Mouse (Mus musculus): ENCODE data around the gene Twistnb.
A peak's percentile ranks its signal among the peaks of the same experiment; 100 is the strongest.

The Twistnb gene

DNA sequence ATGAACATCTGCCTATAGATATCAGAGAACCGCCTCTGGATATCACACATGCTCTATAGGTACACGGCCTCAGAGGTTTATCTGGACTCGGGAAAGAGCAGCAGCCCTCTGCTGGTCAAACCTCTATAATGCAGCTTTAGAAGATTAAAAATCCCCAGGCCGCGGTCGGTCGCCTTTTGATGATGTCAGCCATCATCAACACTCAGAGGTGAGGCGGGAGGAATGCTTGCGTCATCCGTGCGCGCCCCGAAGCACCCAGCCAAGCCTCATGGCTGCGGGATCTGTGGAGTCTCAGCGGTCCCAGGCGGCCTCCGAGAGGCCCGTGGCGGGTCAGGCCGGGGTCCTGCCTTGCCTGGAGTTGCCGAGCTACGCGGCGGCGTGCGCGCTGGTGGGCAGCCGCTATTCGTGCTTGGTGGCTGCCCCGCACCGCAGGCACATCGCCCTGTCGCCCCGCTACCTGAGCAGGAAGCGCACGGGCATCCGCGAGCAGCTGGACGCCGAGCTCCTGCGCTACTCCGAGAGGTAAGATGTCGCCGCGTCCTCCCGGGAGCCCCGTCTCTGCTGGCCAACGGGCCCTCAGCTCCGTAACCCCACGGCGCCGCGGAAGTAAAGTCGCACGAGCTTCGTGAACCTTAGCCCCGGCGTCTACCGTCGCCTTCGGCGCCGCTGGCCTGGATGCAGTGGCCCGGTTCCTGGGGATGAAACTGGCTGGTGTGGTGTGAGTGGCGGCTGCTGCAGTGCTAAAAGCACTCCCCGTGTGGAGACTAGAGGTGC, at the start of gene Twistnb:
TSS of gene Twistnb (plus strand) at position 249 of the 774 bp plus-strand sequence.
- DNase-seq (ENCODE audit: low spot score): peak; percentile 89

DNA sequence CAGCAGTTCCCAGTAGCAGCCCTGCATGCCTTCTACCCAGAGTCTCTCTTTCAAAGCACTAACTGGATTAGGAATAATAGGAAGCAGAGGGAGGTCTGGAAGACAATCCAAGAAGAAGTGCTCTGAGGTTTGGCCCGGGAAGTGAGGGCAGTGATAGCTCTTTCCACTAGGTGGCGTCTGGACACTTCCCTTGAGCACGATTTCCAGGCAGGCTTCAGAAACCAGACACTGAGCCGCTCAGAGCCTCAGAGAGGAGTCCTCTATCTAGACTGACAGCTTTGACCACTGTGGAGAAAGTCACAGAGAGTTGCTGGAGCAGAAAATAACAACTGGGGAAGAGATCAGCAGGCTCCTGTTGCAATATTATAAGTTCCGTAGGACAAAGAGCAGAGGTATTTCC, 40.6 kb upstream of the Twistnb start:
- peak; percentile 25 for DNase-seq (ENCODE audit: low spot score)

DNA sequence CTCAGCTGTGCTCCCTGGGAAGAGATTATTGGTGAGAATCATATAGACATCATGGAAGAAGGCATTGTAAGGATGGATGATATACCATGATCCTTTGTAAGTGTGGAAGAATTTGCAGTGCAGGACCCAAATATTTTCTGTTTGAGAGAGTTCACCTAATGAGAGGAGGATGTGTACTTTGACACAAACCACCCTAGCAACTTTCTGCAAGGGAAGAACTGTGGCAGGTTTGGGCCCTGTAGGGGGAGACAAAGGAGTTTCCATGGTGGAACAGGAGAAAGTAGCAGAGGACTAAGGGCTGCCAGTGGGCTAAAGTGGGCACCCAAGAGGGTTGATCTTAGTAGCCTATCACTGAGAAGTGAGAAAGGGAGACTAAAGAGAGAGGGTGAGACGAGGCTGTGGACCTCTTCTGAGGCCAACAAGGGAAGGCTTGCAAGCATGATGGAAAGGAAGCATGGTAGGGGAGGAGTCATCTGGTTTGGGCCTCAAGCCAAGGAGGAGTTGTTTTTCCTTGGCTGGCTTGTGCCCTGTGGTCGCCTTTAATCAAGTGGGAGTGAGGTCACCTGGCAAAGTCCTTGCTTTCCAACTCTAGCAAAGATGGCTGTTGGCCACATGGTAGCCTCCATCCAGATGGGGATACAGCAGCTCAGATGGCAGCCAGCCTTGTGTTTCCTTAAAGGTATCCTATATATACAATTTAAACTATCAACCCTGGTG, 38.4 kb upstream of the Twistnb start:
- DNase-seq (ENCODE audit: low spot score): no peak

DNA sequence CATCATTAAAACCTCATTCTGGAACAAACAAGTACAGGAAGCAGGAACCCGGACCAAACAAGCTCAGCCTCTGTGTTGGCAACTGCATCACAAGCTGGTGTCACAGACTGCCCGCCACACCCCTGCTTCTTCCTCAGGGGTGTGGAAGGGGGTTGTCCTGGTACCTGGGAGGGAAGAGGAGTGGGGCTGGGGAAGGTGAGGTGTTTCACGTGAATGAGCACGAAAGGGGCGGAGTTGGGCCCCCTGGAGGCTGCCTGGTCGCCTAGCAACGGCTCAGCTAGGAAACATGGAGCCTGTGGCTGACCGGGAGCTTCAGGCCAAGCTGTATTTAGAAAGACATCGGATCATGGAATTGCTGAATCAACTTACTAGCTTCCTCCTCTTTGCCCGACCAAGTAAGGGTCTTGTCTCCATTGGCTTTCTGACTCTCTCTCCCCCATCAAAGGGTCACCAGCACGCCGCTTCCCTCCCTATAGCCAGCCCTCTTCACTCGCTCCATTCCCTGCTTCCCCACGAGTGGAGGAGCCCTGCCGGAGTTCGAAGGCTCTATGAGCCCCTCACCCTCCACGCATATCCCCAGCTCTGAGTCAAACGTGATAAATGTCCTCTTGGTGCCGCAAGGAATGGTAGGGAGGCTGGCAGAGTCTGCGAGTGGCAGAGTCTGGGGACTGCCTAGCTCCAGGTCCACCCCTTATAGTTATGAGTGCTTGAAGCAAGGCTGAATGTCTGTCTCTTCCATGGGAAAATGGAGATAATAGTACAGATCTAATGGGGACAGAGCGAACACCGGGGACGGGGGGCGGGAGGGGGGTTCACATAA, 34.4 kb upstream of the Twistnb start, which contains the start of gene Efcab10:
TSS of gene Efcab10 (plus strand) at position 51 of the 820 bp plus-strand sequence.
- DNase-seq (ENCODE audit: low spot score): peak; percentile 44

DNA sequence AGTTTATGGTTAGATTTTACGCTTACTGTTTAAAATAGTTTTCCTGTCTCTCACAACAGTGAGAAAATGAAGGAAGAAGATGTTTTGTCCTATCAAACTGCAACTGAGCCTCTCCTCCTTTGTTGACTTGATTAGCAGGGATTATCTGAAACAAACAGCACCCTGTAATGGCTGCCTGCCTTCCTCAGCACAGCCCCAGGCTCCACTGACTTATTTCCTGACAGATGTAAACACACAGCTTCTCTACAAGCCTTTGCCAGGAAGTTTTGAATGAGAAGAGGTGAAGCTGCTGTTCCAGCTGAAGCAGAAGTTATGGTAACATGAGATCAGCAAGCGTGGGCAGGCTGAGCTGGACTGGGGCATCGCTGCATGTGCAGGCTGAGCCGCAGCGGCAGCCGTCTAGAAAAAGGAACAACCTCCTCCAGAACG, 26.2 kb upstream of the Twistnb start:
- DNase-seq (ENCODE audit: low spot score): no peak

DNA sequence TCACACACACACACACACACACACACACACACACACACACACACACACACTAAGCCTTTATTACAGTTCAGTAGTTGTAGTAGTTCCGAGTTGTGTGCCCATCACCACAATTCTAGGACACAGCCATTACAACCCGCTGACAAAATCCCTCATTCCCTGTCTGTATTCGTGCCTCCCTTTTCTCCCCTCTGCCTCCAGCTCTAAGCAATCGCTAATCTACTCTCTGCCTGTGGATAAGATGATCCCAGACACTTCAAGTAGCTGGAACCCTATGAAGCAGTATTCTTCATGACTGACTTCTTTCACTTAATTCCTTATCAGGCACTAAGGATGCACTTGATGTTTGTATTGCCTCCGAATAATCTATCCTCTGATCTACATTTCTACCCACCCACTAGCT, 24.4 kb upstream of the Twistnb start:
- no peak for DNase-seq (ENCODE audit: low spot score)

DNA sequence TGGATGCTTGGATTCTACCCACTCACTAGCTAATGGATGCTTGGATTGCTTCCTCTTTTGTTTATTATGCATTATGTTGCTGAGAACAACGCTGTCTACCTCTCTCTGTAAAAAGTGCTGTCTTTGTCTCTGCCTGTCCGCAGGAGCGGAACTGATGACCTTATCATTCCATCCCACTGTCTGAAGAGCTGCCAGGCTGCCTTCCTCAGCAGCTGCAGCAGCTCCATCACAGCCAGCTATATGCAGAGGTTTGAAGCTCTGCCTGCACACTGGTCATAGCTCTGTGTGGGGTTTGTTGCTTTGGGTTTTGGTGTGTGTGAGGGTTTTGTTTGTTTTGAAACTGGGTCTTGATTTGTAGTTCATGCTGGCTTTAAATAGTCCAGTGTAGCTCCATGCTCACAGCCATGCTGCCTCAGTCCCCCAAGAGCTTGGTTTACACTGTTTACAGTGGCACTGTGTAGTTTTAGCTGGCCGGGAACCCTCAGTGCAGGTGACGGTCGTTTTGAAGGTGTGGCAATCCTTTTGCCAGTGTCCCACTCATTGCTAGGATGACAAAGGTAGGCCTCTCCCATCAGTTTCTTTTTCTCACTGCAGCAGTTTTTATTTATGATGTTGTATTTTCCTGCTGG, 23.9 kb upstream of the Twistnb start:
- DNase-seq (ENCODE audit: low spot score): no peak

DNA sequence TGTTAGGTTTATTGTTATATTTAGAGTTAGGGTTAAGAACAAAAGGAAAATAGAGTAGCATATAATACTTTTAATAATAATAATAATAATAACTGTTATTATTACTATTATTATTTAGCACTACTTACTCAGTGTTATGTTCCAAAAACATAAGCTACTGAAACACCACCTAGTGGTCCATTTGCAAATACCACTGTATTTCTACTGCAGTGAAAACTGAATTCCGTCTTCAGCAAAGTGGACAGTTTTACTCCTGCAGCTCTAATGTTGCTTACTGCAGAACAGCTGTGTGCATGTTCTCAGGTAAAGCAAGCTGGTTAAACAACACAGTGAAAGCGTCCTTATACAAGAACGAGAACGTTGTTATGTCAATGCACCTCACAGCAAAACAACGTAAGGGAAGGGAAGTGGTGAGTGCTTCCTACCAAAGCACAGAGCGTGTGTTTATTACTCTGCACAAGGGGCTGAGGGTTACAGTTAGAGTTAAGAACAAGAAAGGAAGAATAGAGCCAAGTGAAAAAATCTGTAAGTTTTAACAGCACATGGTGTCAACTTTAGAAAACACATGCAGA, 17.8 kb upstream of the Twistnb start:
- no peak for DNase-seq (ENCODE audit: low spot score)

DNA sequence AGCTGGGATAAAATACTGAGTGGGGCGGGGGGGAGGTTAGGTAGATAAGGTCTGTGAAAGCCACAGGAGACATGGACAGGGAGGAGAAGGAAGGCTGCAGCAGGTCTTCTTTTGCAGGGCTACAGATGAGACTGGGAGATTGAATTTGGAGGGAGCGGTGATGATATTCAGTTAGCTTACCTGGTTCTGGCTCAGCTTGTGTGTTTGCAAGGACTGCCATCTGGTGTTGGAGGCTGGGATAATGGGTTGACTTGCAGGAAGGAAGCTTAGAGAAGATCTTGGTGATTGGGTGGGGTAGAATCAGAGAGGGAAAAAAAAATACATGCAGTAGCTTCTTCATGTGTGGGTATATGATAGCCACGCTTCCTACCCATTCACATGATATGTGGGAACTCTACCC, 5.1 kb upstream of the Twistnb start:
- DNase-seq (ENCODE audit: low spot score): peak; percentile 11

DNA sequence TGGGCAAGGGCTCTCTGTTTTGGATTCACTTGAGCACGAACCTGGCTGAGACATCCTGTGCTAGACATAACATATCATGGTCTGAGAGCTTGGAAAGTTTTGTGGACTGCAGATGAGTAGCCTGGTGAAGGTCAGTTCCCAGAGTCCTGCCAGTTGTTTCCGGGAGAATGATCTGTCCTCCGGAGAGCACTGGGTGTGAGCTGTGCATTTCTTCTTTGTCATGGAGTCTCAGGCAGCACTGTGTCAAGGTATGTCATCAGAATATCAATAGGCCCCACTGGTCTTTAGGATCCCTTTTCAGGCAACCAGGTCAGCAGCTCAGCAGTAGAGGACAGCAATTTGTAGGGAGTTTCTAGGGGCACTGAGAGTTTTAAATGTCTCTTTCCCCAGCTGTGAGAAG, 2.1 kb upstream of the Twistnb start:
- DNase-seq (ENCODE audit: low spot score): no peak

DNA sequence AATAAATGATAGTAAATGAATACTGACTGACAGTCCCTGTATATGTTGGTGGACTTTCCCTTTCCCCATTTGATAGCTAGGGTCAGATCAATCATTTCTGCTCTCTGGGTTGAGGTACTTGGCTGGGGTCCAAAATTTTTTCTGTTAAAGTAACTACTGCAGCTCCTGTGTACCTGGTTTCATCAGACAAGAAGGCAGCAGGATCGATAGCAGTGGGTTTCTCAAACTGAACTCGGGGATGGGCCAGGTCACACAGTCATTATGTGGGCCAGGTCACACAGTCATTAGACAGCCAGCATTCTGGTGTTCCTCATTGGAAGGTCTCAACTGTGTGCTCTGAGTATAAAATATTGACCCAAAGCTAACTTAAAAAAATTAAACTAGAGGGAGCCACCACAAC, 1.7 kb upstream of the Twistnb start:
- no peak for DNase-seq (ENCODE audit: low spot score)

DNA sequence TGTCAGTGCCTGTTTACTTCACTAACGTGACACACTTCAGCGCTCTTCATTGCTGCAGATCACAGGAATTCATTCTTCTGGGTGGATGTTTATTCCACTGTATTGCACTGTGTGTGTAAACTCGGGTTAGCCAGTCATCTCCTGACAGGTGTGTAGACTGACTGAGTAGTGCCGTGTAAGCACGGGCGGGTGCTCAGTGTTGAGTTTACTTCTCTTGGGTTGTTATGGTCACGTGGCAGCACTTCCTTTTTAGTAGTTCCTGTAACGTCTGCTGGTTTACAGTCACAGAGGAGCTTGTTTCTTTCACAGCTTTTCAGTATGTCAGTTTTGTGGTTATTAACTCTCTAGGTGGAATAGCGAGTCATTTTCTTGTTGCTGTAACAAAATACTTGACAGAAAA, 4.4 kb downstream of the Twistnb start:
- no peak for DNase-seq (ENCODE audit: low spot score)

DNA sequence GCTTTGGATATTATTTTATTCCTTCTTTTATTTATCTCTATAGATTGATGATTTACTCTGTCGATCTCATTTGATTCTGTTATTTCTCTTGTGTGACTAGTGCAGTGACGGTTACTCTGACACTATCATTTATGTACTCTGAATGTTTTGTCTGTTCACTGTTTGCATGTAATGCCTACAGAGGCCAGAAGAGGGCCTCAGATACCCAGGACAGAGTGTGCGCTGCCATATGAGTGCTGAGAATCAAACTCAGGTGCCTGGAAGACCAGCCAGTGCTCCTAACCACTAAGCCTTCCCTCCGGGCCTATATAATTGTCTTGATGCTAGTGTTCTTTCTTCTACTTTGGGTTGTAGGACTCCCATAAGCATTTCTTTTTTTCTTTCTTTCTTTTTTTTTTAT, 5.3 kb downstream of the Twistnb start:
- DNase-seq (ENCODE audit: low spot score): no peak

DNA sequence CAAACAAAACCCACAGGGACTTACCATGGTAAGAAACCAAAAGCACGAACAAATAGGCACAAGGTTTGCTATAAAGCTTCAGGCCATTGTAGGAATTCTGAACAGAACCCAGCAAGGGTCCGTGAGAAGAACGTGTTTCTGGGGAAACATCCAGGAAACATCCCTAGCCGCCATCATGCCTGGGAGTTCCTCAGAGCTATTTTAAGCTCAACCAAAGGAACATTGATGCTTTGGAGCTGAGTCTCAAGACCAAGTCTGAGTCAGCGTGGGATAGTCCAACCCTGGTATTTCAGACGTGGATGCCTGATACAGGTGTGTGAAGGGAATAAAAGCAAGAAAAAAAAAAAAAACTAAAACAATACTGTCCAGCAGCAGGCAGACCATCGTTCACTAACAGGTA, 26.0 kb downstream of the Twistnb start:
- DNase-seq (ENCODE audit: low spot score): no peak

DNA sequence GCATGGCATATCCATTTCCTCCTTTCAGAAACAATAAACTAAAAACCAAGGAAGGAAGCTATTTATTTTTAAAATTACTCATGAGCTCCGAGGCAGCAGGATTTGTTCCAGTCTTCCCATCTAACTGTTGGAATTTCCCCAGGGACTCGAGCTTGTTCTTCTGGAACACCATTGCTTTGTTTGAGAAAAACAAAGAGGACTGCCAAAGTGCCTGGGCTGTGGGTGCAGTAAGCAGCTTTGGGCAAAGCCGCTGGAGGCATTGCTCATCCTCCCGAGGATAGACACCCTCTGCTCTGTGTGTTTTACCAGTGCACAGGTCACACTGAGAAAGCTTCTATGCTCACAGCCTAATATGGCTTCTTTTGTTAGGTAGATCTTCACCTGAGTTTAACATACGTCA, 26.8 kb downstream of the Twistnb start:
- DNase-seq (ENCODE audit: low spot score): no peak

DNA sequence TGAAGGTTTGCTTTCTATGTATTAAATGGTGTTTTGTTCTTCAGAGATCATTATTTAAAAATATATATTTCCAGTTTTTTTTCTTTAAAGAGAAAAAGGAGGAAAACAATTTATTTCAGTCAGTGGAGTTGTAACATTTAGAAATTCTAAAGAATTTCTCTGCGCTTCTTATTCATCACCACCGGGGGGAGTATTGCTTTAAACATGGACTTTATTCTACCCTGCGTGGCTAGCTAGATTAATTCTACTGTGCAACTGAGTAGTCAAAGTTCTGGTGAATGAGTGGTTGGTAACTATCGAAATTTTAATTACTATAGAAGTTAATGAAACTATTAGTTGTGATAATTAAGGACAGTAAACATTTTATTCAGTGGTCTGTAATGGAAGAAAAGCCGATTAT, 51.5 kb downstream of the Twistnb start:
- DNase-seq (ENCODE audit: low spot score): no peak

DNA sequence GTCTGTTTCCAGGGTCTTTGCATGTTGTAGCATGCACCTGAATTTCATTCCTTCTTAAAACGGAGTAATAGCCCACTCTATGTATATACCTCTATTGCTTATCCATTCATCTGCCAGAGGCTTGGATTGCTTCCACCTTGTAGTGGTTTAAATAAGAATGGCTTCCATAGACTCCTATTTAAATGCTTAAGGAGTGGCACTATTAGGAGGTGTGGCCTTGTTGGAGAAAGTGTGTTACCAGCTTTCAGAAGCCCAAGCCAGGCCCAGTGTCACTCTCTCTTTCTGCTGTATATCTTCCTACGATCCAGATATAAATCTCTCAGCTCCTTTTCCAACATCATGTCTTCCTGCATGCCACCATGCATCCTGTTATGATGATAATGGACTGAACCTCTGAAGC, 53.5 kb downstream of the Twistnb start:
- DNase-seq (ENCODE audit: low spot score): no peak

All from ovary, adult 18-20 months (tissue).